ENCODE assay signal across 7 mouse cellular contexts in the genomic region with DNA sequence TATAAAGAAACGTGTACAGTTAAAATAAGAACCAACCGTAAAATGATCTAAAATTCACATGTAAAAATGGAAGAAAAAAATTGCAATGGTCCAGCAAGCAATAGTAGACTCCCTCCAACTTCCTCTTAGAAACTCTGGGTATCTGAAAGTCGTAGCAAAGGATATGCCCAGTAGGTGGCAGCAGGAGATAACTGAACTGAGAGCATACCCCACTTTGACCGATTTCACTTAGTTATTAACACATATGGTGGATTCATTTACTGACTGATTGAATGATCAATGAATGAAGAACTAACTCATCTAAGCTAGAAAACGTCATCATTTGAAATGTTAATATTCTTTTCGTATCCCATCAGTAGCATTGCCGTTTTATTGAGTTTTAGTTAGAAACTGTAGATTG.
DNase-seq lines count a peak whose midpoint lies in the region; TF ChIP-seq lines count a peak whose summit lies in the region.

No protein-coding gene starts in this region.

- no peak for TF ChIP-seq POLR2A in embryonic fibroblast, embryonic 13.5 days (IDR thresholded peaks at IDR 0.05; ENCODE audit: low read depth, low read length)

- intact Hi-C loops in heart, postnatal 25 days (cut with DNase I) = loop anchor here (1.0 to 10.0 kb wide), 3 partner anchors 282 to 644 kb away; no protein-coding TSS in a partner anchor

- H3K4me1 ChIP-seq in ES-E14 (ENCODE audit: control insufficient read depth in 2 of 2, insufficient read depth in 2 of 2, low read length in 2 of 2, poor library complexity in 1 of 2) = peaks cover 6 to 8% of the 10 kb centered on the region in 2 experiments
- no peaks in the 10 kb centered on the region for H3K4me1 ChIP-seq in embryonic fibroblast, embryonic 13.5 days (ENCODE audit: control insufficient read depth, insufficient read depth, low read length)

- no peaks in the 10 kb centered on the region for H3K36me3 ChIP-seq in ES-E14 (ENCODE audit: control insufficient read depth, insufficient read depth, low read length, poor library complexity, severe bottlenecking)

- no peaks in the 10 kb centered on the region for H3K9me3 ChIP-seq in ES-E14 (ENCODE audit: control insufficient read depth, insufficient read depth, low read depth, low read length)

- H3K4me3 ChIP-seq in ES-E14 (ENCODE audit: insufficient read depth in 1 of 2, low read depth in 1 of 2, low read length in 2 of 2, poor library complexity in 1 of 2, severe bottlenecking in 1 of 2) = no peak overlapping the region
- no peak overlapping the region for H3K4me3 ChIP-seq in embryonic fibroblast, embryonic 13.5 days (ENCODE audit: insufficient read depth, low read length)

- peak; percentile 58 for DNase-seq in ES-E14 (ENCODE audit: low read depth, low spot score)
- peak; percentile 82 for DNase-seq in adrenal gland, postnatal 14 days
- DNase-seq in heart, postnatal 25 days (ENCODE audit: low spot score) = peak; percentile 19
- DNase-seq in layer of hippocampus, adult 18-20 months (ENCODE audit: low spot score in 2 of 2) = peak; percentile 61 to 93
- peak; percentile 83 for DNase-seq in lung, postnatal 25 days (ENCODE audit: low spot score)
- DNase-seq in right cerebral cortex, postnatal 10 days (ENCODE audit: low spot score in 2 of 2) = peak; percentile 81 to 86

- 0 out of 2 replicates have a peak, but pooled peaks have one; percentile 16 for TF ChIP-seq CTCF in embryonic fibroblast, embryonic 13.5 days (IDR thresholded peaks at IDR 0.05; ENCODE audit: borderline replicate concordance, insufficient read depth, low read length)

- H3K27ac ChIP-seq in ES-E14 (ENCODE audit: insufficient read depth, low read depth, low read length, poor library complexity, severe bottlenecking) = no peak overlapping the region
- H3K27ac ChIP-seq in embryonic fibroblast, embryonic 13.5 days (ENCODE audit: insufficient read depth, low read length) = no peak overlapping the region

- in situ Hi-C loops in ES-E14 (cut with MboI; ENCODE audit: low sequenced_read_pairs in 2 of 2, unreplicated experiment in 2 of 2) = loop anchor here (5.0 to 25.0 kb wide), 5 partner anchors 277 to 654 kb away; partner anchors contain the start of gene Bcl2l14 (in 1 of the 2)

- H3K9ac ChIP-seq in ES-E14 (ENCODE audit: insufficient read depth, low read depth, low read length, poor library complexity, severe bottlenecking) = no peak overlapping the region

TF ChIP-seq in ES-E14, 5 proteins besides CTCF, POLR2A, EP300 and RAD21:
- no peak for TF ChIP-seq MAFK (IDR thresholded peaks at IDR 0.05; ENCODE audit: insufficient read depth, low read depth, low read length)
- no peak for TF ChIP-seq CHD2 (IDR thresholded peaks at IDR 0.05; ENCODE audit: low read depth, low read length)
- peak; percentile 98 for TF ChIP-seq ZC3H11A (IDR thresholded peaks at IDR 0.05; ENCODE audit: borderline replicate concordance, low read depth, low read length)

Comparison
In these comparisons a context has a peak if more than half of its experiments do, and no peak if none do; other contexts are left out.
1. DNase-seq: peak in every context shown above with its lines; median percentile 84 in right cerebral cortex, postnatal 10 days; 83 in lung, postnatal 25 days; 82 in adrenal gland, postnatal 14 days; 77 in layer of hippocampus, adult 18-20 months; 58 in ES-E14; 19 in heart, postnatal 25 days.